Mouse (Mus musculus): ENCODE data around the gene Thra.
A peak's percentile ranks its signal among the peaks of the same experiment; 100 is the strongest.
"Not testable (repeated sequence)": the region's sequence is repeated elsewhere in the genome, so short reads cannot be mapped to it uniquely, and the experiment has no call there.

Thra gene

DNA sequence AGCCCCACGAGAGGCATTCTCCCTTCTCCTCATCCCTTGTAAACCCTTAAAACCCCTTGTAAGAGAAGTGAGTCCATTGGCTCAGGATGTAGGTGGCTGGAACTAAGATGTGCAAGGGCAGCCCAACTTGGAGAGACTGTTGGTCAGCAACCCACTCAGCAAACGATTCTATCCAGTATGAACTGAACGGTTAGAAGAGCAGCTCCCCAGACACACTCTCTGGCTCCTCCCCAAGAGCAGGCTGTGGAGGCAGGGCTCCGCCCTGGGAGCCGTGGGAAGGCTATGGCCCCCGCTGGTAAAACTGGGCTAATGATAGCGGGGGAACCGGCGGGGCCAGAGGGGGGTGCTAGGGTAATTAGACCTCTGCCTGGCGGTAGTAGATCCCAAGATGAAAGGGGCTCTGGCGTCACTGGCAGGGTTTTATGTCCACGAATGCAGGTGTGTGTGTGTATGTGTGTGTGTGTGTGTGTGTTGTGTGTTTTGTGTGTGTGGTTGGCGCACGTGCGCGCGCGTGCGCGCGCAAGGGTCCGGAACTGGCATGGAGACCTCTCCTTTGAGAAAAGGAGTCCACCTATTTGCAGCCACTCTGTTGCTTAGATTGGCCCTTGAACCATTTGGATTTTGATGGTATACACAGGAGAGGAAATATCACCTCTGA lies at the start of gene Thra:
Gene Thra (plus strand): TSS at position 246 of the 658 bp plus-strand sequence.
- DNase-seq (ENCODE audit: low read depth, low spot score): peak; percentile 60

DNA sequence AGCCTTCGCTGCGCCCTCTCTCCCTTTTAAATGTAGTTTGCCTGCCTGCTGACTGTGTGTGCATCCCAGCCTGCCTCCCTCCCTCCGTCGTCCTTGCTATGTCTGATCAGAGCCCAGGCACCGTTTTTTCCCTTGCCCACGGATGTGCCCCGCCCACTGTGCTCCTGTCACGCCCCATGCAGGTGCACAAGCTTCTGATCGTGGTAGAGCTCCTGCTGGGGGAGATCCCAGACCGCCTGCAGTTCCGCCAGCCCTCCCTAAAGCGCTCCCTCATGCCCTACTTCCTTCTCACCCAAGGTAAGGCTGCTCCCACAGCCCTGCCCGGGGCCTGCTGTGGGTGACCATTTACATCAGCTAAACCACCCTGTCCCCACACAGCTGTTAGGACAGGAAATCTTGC lies 47.2 kb upstream of the Thra start:
- no peak for DNase-seq (ENCODE audit: low read depth, low spot score)

DNA sequence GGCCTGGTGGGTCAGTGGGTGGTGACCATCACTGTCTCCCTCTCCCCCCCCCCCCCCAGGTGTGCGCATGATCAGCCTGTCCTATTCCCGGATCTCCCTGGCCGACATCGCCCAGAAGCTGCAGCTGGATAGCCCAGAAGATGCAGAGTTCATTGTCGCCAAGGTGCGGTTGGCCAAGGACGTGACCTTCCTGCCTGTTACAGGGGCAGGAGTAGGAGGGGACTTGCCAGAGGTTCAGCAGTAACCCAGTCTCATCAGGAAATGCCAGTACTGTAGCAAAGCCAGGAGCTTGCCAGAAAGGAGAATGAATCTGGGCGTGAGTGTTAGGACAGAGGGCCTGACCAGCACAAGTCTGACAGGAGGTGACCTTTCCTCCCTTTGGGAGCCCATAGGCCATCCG lies 46.7 kb upstream of the Thra start:
- DNase-seq (ENCODE audit: low read depth, low spot score): no peak

GRCm38 (mm10) chr11:98694301-98694700 lies 46.1 kb upstream of the Thra start:
- no peak for DNase-seq (ENCODE audit: low read depth, low spot score)

GRCm38 (mm10) chr11:98695408-98695807 lies 45.0 kb upstream of the Thra start:
- DNase-seq (ENCODE audit: low read depth, low spot score): no peak

- no peak for DNase-seq (ENCODE audit: low read depth, low spot score)
Observed at GRCm38 (mm10) chr11:98696454-98697216, 43.8 kb upstream of the Thra start.

DNA sequence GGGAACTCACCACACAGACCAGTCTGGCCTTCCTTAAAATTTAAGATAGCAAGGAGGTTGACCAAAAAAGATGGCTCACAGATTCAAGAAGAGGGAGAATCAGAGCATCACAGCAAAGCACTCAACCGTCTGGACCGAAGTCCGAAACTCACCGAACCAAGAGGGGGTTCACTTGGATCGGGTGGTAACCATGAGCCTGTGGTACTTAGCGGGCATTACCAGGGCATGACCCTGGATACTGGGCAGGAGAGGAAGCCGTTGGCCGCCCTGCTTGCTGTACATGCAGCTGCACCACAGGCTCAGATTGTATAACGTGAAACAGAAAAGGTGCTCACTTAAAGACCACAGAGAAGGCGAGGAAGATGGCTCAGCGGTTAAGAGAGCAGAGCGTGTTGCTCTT lies 43.2 kb upstream of the Thra start:
- DNase-seq (ENCODE audit: low read depth, low spot score): no peak

DNA sequence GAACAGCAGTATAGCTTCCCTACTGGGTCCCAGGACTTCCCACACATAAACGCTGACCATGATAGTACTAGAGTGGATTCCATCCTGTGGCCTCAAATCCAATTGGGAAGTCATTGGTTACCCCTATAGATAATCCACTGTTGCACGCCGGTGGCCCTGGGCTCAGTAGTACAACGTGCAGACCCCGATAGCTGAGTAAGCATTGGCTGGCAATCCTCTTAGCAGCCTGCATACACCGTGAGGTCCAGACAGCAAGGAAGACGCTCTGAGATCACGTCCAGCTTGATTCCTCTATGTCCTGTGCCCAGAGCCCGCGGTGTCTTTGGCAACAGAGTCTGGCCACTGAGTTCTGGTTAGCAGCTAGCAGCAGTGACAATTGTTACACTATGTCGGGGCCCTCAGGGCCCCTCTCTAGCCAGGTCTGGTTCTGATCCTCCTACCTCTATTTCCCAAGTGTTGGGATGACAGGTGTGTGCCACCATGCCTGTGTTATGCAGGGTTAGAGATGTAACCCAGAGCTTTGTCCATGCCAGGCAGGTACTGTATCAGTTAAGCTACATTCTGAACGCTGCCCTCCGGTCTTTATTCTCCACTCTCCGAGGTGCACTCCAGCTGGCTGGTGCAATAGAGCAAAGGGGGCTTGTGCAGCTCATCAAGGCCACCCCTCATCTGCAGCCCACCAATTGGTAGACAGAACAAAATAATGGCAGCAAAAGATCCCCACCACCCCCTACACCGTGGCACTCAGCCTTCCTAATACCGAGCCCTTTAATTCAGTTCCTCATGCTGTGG lies 41.4 kb upstream of the Thra start:
- no peak for DNase-seq (ENCODE audit: low read depth, low spot score)

DNA sequence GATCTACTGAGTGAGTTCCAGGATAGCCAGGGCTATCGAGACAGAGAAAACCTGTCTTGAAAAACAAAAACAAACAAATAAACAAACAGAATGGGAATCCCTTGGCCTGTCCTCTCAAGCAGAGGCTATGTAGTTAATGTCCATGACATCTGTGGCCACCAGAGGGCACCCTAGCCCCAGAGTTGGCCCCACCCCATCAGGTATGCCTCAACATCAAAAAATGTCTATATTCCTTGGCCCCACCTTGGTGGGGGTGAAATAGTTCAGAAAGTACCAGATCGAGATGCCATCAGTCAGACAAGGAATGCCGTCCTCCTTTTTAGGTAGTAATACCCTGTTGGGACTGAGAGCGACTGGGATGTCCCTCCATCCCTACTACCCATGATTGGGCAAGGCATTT lies 40.5 kb upstream of the Thra start:
- DNase-seq (ENCODE audit: low read depth, low spot score): peak; percentile 54

- no peak for DNase-seq (ENCODE audit: low read depth, low spot score)
Observed at GRCm38 (mm10) chr11:98701213-98701670, 39.2 kb upstream of the Thra start, which contains the start of gene Csf3. TSS of gene Csf3 (plus strand) at chr11:98701263.

DNA sequence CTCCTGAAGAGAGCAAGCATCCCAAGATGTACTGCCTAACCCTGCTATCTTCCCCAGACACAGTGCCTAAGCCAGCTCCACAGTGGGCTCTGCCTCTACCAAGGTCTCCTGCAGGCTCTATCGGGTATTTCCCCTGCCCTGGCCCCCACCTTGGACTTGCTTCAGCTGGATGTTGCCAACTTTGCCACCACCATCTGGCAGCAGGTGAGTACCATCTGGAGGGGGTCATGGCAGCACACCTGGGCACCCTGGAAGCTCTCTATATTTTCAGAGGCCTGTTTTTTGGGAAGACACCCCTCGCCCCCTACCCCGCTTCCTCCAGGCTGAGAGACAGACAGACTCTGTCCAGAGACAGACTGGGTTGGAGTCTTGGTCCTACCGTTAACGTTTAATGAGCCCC lies 38.1 kb upstream of the Thra start:
- DNase-seq (ENCODE audit: low read depth, low spot score): no peak

- no peak for DNase-seq (ENCODE audit: low read depth, low spot score)
Observed at GRCm38 (mm10) chr11:98705021-98705420, 35.4 kb upstream of the Thra start.

- no peak for DNase-seq (ENCODE audit: low read depth, low spot score)
Observed at GRCm38 (mm10) chr11:98707401-98708281, 32.8 kb upstream of the Thra start.

- DNase-seq (ENCODE audit: low read depth, low spot score): no peak
Observed at GRCm38 (mm10) chr11:98708282-98708956, 32.0 kb upstream of the Thra start.

DNA sequence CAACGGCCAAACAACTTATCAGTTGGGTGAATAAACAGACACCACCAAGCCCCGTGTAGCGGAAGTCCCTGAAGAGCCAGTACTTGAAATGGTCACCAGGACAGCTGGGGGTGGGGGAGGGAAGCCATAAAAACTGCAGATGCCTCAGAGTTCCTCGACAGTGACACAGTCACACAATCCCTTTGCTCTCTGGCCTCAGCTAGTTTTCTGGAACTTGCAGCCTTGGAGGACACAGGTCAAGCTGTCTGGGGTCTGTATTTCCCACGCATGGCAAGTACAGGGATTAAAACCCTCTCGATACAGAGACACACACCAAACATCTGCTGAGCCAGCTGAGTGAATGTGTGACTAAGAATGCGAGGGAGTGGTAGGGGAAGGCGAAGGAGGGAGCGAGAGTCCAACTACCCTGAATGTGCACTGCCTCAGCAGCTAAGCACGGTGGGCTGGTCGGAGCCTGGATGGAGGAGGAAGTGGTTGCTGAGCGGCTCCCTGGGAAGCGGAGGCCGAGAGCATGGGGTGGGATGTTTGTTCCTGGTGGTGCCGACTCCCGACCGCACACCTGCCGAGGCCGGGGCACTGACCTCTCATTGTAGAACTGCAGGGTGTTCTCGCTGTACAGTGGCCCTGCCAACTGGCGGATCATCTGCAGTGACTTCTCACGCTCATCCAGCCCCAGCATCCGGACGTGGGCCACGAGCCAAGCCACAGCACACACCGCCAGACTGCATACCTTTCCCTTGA lies 31.3 kb upstream of the Thra start:
- DNase-seq (ENCODE audit: low read depth, low spot score): no peak

DNA sequence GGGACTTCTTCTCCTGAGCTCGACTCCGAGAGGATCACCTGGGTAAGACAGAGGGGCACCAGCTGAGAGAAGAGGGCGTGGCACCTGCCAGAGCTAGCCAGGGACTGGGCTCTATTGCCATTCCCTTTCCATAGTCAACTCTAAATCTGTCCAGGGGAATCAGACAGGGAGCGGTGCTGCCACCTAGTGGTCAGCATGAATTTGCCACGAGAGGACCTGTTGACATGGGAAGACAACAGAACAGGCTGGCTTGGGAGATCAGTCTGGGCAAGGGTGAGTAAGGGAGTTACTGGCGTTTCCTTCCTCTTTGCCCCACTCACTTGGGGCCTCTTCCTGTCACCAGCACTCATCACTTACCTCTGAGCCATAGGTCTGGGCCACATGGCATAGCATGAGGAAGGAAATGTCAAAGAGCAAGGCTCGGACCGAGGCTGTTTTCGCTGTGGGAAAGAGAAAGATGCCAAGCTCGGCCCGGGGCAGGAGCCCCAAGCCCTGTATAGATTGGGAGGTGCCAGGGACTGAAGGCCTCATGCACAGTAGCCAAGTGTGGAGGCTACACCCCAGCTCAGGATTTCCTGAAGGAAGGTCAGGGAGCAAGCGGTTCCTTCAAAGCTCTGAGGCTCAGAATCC lies 29.9 kb upstream of the Thra start:
- peak; percentile 64 for DNase-seq (ENCODE audit: low read depth, low spot score)

GRCm38 (mm10) chr11:98711046-98711434 lies 29.4 kb upstream of the Thra start:
- no peak for DNase-seq (ENCODE audit: low read depth, low spot score)

GRCm38 (mm10) chr11:98712009-98712408 lies 28.4 kb upstream of the Thra start:
- DNase-seq (ENCODE audit: low read depth, low spot score): not testable (repeated sequence)

DNA sequence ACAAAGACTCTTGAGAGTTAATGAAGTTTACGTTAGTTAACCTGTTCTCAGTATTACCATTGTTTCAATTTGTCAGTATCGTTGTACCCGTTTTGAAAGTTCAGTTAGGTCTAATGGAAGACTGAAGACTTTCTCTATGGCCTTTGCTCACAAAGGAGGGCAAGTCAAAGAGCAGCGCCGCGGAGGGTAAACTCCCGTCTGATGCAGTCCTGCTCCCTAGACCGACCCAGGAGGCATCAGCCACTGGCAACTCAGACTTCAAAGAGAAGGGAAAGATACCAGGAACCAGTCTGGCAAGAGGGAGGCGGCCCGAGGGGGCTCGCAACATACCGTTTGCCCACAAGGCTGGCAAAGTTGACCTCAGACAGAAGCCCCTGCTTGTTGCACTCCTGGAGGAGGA lies 26.7 kb upstream of the Thra start:
- DNase-seq (ENCODE audit: low read depth, low spot score): no peak

- DNase-seq (ENCODE audit: low read depth, low spot score): no peak
Observed at GRCm38 (mm10) chr11:98715946-98716345, 24.5 kb upstream of the Thra start.
